Mouse (Mus musculus): ENCODE data around the gene Pkn2.

- TF ChIP-seq POLR2A (IDR thresholded peaks at IDR 0.05; ENCODE audit: insufficient read length, low read depth) (no peak), TCF3 (IDR thresholded peaks at IDR 0.05; ENCODE audit: insufficient read length, low read depth) (no peak)
Observed at GRCm38 (mm10) chr3:142777227-142777626, 104.6 kb downstream of the Pkn2 start.
